Mouse (Mus musculus) T-cell, adult 66 days (primary cell): ENCODE measurements around the gene A930009A15Rik. TPM values are rescaled to one million over a fixed set of nuclear protein-coding genes. Genes with fewer than 3 reads are reported as not detected.

Source experiments
- total RNA-seq, 2 experiments: library from RNA; stranded (reverse); gene quantifications; 3 replicates in 1 of 2; 4 replicates in 1 of 2; pipeline ENCODE4 v1.2.4; 2023

The A930009A15Rik gene
- total RNA-seq: not detected

GRCm38 (mm10) chr10:115569712-115570491 is at the start of gene A930009A15Rik:
Gene A930009A15Rik, plus strand, starts transcription at chr10:115569986.

GRCm38 (mm10) chr10:115587301-115587969 is 17.6 kb downstream of the A930009A15Rik start, which contains the start of gene Lgr5:
Gene Lgr5, minus strand, starts transcription at chr10:115587780.

Other genes with a start within 250 kb of the A930009A15Rik start
- 10 to 100 TPM; 33.1 to 35.5 TPM for gene Tmem19, start 207.5 kb upstream of the A930009A15Rik start, total RNA-seq
- 10 to 100 TPM in 1 of 2 experiments, 1 to 10 TPM in 1; 8.7 to 12.6 TPM for gene Thap2, start 185.5 kb upstream of the A930009A15Rik start, total RNA-seq
- gene Zfc3h1, start 185.0 kb upstream of the A930009A15Rik start, total RNA-seq: 10 to 100 TPM; 81.7 to 88.9 TPM
- under 1 TPM in 1 of 2 experiments, not detected in 1; 0.21 TPM for gene Lgr5, start 17.8 kb downstream of the A930009A15Rik start, total RNA-seq
- gene Tspan8, start 246.8 kb downstream of the A930009A15Rik start, total RNA-seq: under 1 TPM in 1 of 2 experiments, not detected in 1; 0.41 TPM